Mouse (Mus musculus) spleen, postnatal 10 days (tissue): ENCODE data around the gene Coro7.
A peak's percentile ranks its signal among the peaks of the same experiment; 100 is the strongest.

Experiments
- DNase-seq, 2 experiments: peaks; one replicate each; pipeline ENCODE4 v3.0.0; 2021 to 2022; ENCODE audit warnings: low spot score in 2 of 2

Gene Coro7

GRCm38 (mm10) chr16:4616829-4617228 is 62.7 kb downstream of the Coro7 start:
- no peak for DNase-seq

GRCm38 (mm10) chr16:4615297-4615696 is 64.3 kb downstream of the Coro7 start:
- no peak for DNase-seq

- DNase-seq: no peak
Observed at GRCm38 (mm10) chr16:4614639-4615038, 64.9 kb downstream of the Coro7 start.

- no peak for DNase-seq
Observed at GRCm38 (mm10) chr16:4613736-4614135, 65.8 kb downstream of the Coro7 start.

- DNase-seq: no peak
Observed at GRCm38 (mm10) chr16:4611676-4612075, 67.9 kb downstream of the Coro7 start.

GRCm38 (mm10) chr16:4611193-4611592 is 68.4 kb downstream of the Coro7 start:
- no peak for DNase-seq

- DNase-seq: no peak
Observed at GRCm38 (mm10) chr16:4608532-4609059, 71.0 kb downstream of the Coro7 start.

GRCm38 (mm10) chr16:4607818-4608531 is 71.6 kb downstream of the Coro7 start:
- DNase-seq: peak; percentile 60 to 86

GRCm38 (mm10) chr16:4606431-4607084 is 73.0 kb downstream of the Coro7 start:
- peak in 1 of 2 experiments; percentile 50 for DNase-seq

- no peak for DNase-seq
Observed at GRCm38 (mm10) chr16:4605514-4606131, 74.0 kb downstream of the Coro7 start.

GRCm38 (mm10) chr16:4604293-4604837 is 75.2 kb downstream of the Coro7 start:
- DNase-seq: peak in 1 of 2 experiments; percentile 12

GRCm38 (mm10) chr16:4603453-4603837 is 76.1 kb downstream of the Coro7 start:
- no peak for DNase-seq

GRCm38 (mm10) chr16:4602766-4603452 is 76.7 kb downstream of the Coro7 start:
- peak in 1 of 2 experiments; percentile 10 for DNase-seq

- no peak for DNase-seq
Observed at GRCm38 (mm10) chr16:4602189-4602588, 77.4 kb downstream of the Coro7 start.

GRCm38 (mm10) chr16:4600701-4601310 is 78.8 kb downstream of the Coro7 start:
- DNase-seq: no peak

GRCm38 (mm10) chr16:4599616-4600015 is 80.0 kb downstream of the Coro7 start:
- DNase-seq: no peak

- no peak for DNase-seq
Observed at GRCm38 (mm10) chr16:4598891-4599543, 80.6 kb downstream of the Coro7 start.

GRCm38 (mm10) chr16:4598041-4598440 is 81.5 kb downstream of the Coro7 start:
- no peak for DNase-seq

- no peak for DNase-seq
Observed at GRCm38 (mm10) chr16:4597296-4597695, 82.3 kb downstream of the Coro7 start.

- no peak for DNase-seq
Observed at GRCm38 (mm10) chr16:4596836-4597235, 82.7 kb downstream of the Coro7 start.
